Mouse (Mus musculus): ENCODE data around the gene Zfp524. TPM values are rescaled to one million over a fixed set of nuclear protein-coding genes. Genes with fewer than 3 reads are reported as not detected.

Zfp524 gene
- polyA plus RNA-seq, 1 experiment from 2014 or later: 15.2 TPM

GRCm38 (mm10) chr7:5052931-5053343 lies 38.7 kb downstream of the Zfp524 start:
- ATAC-seq (ENCODE audit: insufficient number of reproducible peaks, low FRiP score, low TSS enrichment, low read depth): no peak
- Histone ChIP-seq H3K27ac (replicated peaks) (no peak overlapping the region), H3K4me2 (replicated peaks) (peak overlapping the region; percentile 90), H3K4me3 (replicated peaks) (peak overlapping the region; percentile 82), H3K9ac (0 out of 2 replicates have a peak overlapping the region, but pooled peaks have one; percentile 85), H3K4me1 (peaks cover 63% of the 10 kb centered on the region), H3K36me3 (no peaks in the 10 kb centered on the region), H3K9me3 (replicated peaks) (no peaks in the 10 kb centered on the region), H3K27me3 (peaks cover 34% of the 10 kb centered on the region)
- 7% methylated on average over 45 of the region's 45 CpGs for WGBS

DNA sequence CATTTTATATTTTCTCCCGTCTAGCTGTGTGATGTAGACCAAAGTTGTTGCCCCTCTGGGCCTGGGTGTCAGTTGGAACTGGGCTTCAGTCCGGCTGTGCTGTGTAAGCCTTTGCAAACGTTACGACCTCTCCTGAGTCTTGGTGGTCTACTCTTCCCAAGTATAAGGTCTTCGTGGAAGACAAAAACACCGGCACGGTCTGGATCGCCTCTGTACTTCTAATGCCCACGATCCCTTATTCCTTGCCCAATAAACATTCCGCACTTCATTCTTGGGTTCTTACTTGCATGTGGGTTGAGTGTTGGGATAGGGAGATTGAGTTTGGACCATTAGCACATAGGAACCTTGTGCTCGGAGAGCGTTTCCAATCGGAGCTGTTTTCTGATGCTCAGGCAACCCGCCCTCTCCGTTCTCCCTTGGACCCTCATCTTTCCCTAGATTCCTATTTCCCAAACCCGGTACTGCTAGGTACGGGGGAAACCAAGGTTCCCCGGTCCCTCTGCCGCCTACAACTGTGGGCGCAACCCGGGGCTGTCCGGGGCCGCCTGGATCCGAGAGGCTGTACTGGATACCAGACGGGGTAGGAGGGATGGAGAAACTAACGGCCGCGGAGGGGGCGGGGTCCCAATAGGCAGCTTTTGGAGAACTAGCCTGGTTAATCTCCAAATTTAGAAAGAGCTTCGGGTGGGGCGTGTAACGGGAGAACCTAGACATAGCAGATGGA lies 39.4 kb downstream of the Zfp524 start:
- H3K4me3 ChIP-seq (replicated peaks): peak overlapping the region; percentile 82
- H3K4me1 ChIP-seq: peaks cover 70% of the 10 kb centered on the region
- ATAC-seq (ENCODE audit: insufficient number of reproducible peaks, low FRiP score, low TSS enrichment, low read depth): no peak
- H3K36me3 ChIP-seq: no peaks in the 10 kb centered on the region
- 12% methylated on average over 32 of the region's 32 CpGs for WGBS
- peak overlapping the region; percentile 90 for H3K4me2 ChIP-seq (replicated peaks)
- 0 out of 2 replicates have a peak overlapping the region, but pooled peaks have one; percentile 26 for H3K9ac ChIP-seq
- peaks cover 34% of the 10 kb centered on the region for H3K27me3 ChIP-seq
- H3K9me3 ChIP-seq (replicated peaks): no peaks in the 10 kb centered on the region
- no peak overlapping the region for H3K27ac ChIP-seq (replicated peaks)

GRCm38 (mm10) chr7:5056651-5057263 lies 42.5 kb downstream of the Zfp524 start:
- Histone ChIP-seq H3K4me2 (replicated peaks) (peak overlapping the region; percentile 87), H3K4me1 (peaks cover 76% of the 10 kb centered on the region), H3K4me3 (replicated peaks) (peak overlapping the region; percentile 69), H3K27ac (replicated peaks) (peak overlapping the region; percentile 58; the same call in 1 of the 2 replicates), H3K9me3 (replicated peaks) (no peaks in the 10 kb centered on the region), H3K27me3 (peaks cover 34% of the 10 kb centered on the region), H3K36me3 (no peaks in the 10 kb centered on the region), H3K9ac (peak overlapping the region; percentile 87)
- WGBS: under 1% methylated on average over 48 of the region's 55 CpGs
- ATAC-seq (ENCODE audit: insufficient number of reproducible peaks, low FRiP score, low TSS enrichment, low read depth): peak; percentile 13; the same call in 1 of the 2 replicates

DNA sequence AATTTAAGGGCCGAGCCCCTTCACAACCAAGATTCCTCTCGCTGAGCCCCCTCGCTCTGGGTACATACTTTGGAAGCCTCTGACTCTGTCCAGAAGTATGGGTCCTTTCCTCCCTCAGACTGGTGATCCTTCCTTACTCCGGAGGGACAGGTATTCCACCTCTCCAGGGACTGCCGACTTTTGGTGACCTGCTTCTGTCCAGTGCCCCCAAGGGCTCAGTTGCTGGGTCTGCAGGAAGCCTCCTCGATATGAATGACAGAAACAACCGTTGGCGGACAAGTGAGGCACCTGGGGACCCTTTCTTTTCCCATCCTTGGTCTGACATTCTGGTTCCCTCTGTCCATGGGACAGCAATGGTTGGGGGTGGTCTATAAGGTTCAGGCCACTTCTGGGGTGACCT lies 43.2 kb downstream of the Zfp524 start:
- WGBS: 27% methylated on average over 8 of the region's 8 CpGs
- no peak for ATAC-seq (ENCODE audit: insufficient number of reproducible peaks, low FRiP score, low TSS enrichment, low read depth)
- no peaks in the 10 kb centered on the region for H3K36me3 ChIP-seq
- H3K4me3 ChIP-seq (replicated peaks): peak overlapping the region; percentile 69
- H3K27ac ChIP-seq (replicated peaks): 0 out of 2 replicates have a peak overlapping the region, but pooled peaks have one; percentile 58
- H3K9me3 ChIP-seq (replicated peaks): no peaks in the 10 kb centered on the region
- H3K4me2 ChIP-seq (replicated peaks): peak overlapping the region; percentile 87
- peaks cover 34% of the 10 kb centered on the region for H3K27me3 ChIP-seq
- H3K9ac ChIP-seq: peak overlapping the region; percentile 87
- H3K4me1 ChIP-seq: peaks cover 70% of the 10 kb centered on the region

GRCm38 (mm10) chr7:5057804-5058203 lies 43.6 kb downstream of the Zfp524 start:
- H3K4me2 ChIP-seq (replicated peaks): peak overlapping the region; percentile 87

GRCm38 (mm10) chr7:5058631-5059030 lies 44.4 kb downstream of the Zfp524 start:
- no peak for ATAC-seq (ENCODE audit: insufficient number of reproducible peaks, low FRiP score, low TSS enrichment, low read depth)
- H3K9ac ChIP-seq: no peak overlapping the region
- H3K4me3 ChIP-seq (replicated peaks): no peak overlapping the region
- H3K36me3 ChIP-seq: no peaks in the 10 kb centered on the region
- H3K4me2 ChIP-seq (replicated peaks): no peak overlapping the region
- no peaks in the 10 kb centered on the region for H3K9me3 ChIP-seq (replicated peaks)
- H3K27ac ChIP-seq (replicated peaks): no peak overlapping the region
- 100% methylated on average over 1 of the region's 1 CpGs for WGBS
- peaks cover 65% of the 10 kb centered on the region for H3K4me1 ChIP-seq
- peaks cover 24% of the 10 kb centered on the region for H3K27me3 ChIP-seq

More at GRCm38 (mm10) chr7:5057804-5058203, 43.6 kb downstream of the Zfp524 start:
- H3K9ac ChIP-seq: no peak overlapping the region
- ATAC-seq (ENCODE audit: insufficient number of reproducible peaks, low FRiP score, low TSS enrichment, low read depth): no peak
- H3K4me1 ChIP-seq: peaks cover 66% of the 10 kb centered on the region
- no peak overlapping the region for H3K27ac ChIP-seq (replicated peaks)
- 34% methylated on average over 11 of the region's 11 CpGs for WGBS
- H3K36me3 ChIP-seq: no peaks in the 10 kb centered on the region
- H3K9me3 ChIP-seq (replicated peaks): no peaks in the 10 kb centered on the region
- peaks cover 32% of the 10 kb centered on the region for H3K27me3 ChIP-seq
- H3K4me3 ChIP-seq (replicated peaks): peak overlapping the region; percentile 69

DNA sequence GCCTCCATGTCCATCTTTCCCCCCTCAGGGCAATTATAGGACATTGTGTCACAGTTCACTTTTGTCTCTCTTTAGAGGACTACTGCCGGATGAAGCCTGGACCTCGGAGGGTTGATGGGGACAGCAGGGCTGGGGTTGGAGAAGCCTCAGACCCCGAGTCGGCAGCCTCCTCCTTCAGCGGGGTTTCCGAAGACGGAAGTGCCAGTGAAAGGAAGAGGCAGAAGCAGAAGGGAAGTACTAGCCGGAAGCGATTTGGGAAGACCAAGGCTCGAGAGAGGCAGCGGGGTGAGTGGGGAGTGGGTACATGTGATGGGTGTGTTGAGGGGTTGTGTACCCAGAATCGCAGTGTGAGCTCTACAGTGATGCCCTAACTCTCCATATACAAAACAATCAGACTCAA lies 45.2 kb downstream of the Zfp524 start:
- Histone ChIP-seq H3K4me1 (peaks cover 64% of the 10 kb centered on the region), H3K9ac (no peak overlapping the region), H3K9me3 (replicated peaks) (no peaks in the 10 kb centered on the region), H3K4me3 (replicated peaks) (no peak overlapping the region), H3K36me3 (no peaks in the 10 kb centered on the region), H3K27me3 (peaks cover 16% of the 10 kb centered on the region), H3K27ac (replicated peaks) (no peak overlapping the region), H3K4me2 (replicated peaks) (no peak overlapping the region)
- 89% methylated on average over 12 of the region's 12 CpGs for WGBS
- no peak for ATAC-seq (ENCODE audit: insufficient number of reproducible peaks, low FRiP score, low TSS enrichment, low read depth)

- H3K27me3 ChIP-seq: peaks cover 8% of the 10 kb centered on the region
- ATAC-seq (ENCODE audit: insufficient number of reproducible peaks, low FRiP score, low TSS enrichment, low read depth): no peak
- peaks cover 62% of the 10 kb centered on the region for H3K4me1 ChIP-seq
Observed at GRCm38 (mm10) chr7:5060239-5060731, 46.1 kb downstream of the Zfp524 start.

DNA sequence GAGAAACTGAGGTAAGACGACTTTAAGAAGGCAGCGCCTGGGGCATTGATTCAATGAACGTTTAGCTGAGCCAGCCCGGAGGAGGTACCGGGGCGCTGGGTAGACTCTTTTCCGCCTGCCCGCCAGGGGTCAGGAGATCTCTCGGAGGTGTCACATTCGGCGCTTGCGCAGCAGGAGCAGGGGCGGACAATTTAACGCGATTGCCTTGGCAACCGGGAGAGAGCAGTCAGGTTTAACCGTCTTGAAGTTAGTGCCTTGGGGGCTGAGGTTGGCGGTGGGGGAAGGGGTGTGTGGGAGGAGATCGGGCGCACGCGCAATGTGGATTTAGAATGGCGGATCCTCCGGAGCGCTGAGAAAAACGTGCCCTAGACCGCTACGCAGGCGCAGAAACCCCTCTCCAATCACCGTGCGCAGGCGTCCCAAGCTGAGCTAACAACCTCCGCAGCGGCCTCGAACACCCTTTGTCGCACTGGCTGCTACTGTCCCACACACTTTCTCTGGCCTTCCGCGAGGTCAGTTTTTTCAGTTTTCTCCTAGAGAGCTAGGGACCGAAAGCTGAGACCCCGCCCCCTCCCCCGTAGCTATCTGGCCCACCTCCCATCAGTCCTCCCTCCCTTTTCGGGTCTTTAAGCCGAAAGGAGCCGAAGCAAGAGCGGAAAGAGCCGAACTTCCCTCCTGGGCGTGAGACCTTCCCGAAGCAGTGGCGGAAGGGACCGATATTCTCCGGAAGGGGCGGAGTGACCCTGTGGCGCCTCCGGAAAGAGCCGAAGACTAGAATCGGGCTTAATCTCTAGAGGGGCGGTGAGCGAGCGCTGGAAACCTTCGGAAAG lies 46.9 kb downstream of the Zfp524 start:
- no peaks in the 10 kb centered on the region for H3K9me3 ChIP-seq (replicated peaks)
- ATAC-seq (ENCODE audit: insufficient number of reproducible peaks, low FRiP score, low TSS enrichment, low read depth): peak; percentile 89
- H3K36me3 ChIP-seq: peaks cover under 1% of the 10 kb centered on the region; the same call in 1 of the 2 replicates
- H3K9ac ChIP-seq: peak overlapping the region; percentile 74
- peak overlapping the region; percentile 99 for H3K27ac ChIP-seq (replicated peaks)
- peak overlapping the region; percentile 77 for H3K4me3 ChIP-seq (replicated peaks)
- WGBS: under 1% methylated on average over 60 of the region's 60 CpGs
- peak overlapping the region; percentile 84 for H3K4me2 ChIP-seq (replicated peaks)
- H3K27me3 ChIP-seq: no peaks in the 10 kb centered on the region
- peaks cover 65% of the 10 kb centered on the region for H3K4me1 ChIP-seq

More at GRCm38 (mm10) chr7:5060239-5060731, 46.1 kb downstream of the Zfp524 start:
- Histone ChIP-seq H3K9me3 (replicated peaks) (no peaks in the 10 kb centered on the region), H3K9ac (peak overlapping the region; percentile 74), H3K27ac (replicated peaks) (peak overlapping the region; percentile 99), H3K36me3 (no peaks in the 10 kb centered on the region), H3K4me2 (replicated peaks) (peak overlapping the region; percentile 84), H3K4me3 (replicated peaks) (peak overlapping the region; percentile 77)
- WGBS: 4% methylated on average over 27 of the region's 27 CpGs

DNA sequence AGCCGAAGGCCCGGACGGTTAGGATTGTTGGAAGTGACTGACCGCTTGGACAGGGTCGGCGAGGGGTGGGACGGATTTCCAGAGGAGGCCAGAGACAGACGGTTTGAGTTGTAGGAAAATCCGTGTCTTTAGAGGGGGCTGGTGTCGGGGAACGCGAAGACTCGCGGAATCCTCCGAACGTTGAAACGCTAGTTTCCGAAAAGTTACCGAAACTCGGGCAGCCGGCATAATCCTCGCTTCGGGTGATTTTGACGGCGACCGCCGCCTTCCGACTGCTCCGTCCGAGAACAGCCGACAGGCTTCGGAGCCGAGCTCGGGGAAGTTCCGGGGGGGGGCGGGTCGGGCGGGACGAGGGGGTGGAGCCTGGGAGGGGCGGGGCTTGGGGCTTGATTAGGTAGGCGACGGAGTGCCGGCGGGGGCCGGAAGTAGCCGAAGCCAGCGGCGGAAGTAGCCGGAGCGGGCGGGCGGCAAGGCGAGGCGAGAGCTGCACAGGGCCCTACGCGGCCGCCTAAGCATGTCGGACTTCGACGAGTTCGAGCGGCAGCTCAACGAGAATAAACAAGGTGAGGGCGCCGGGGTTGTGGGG lies 47.7 kb downstream of the Zfp524 start, which contains the start of gene U2af2:
U2af2 (plus strand) TSS at position 370 of the 586 bp plus-strand sequence.
- Histone ChIP-seq H3K4me2 (replicated peaks) (peak within 1 kb of the TSS; percentile 84), H3K9me3 (replicated peaks) (no peaks in the 10 kb centered on the region), H3K4me1 (peaks cover 60% of the 10 kb centered on the region), H3K9ac (peak within 1 kb of the TSS; percentile 74), H3K27me3 (no peaks in the 10 kb centered on the region), H3K27ac (replicated peaks) (peak within 1 kb of the TSS; percentile 99), H3K4me3 (replicated peaks) (peak within 1 kb of the TSS; percentile 77), H3K36me3 (peaks cover 8% of the 10 kb centered on the region; the same call in 1 of the 2 replicates)
- peak; percentile 81 for ATAC-seq (ENCODE audit: insufficient number of reproducible peaks, low FRiP score, low TSS enrichment, low read depth)
- under 1% methylated on average over 64 of the region's 65 CpGs for WGBS
